Mouse (Mus musculus) embryo, embryonic 10.5 days (tissue): ENCODE measurements around the gene Rapgef4.

ENCODE experiments used
- DNase-seq: peaks from one replicate; pipeline ENCODE4 v3.0.0-alpha.2; 2015; ENCODE audit warnings: low spot score

Rapgef4 gene

GRCm38 (mm10) chr2:72149059-72149458 lies 168.0 kb downstream of the Rapgef4 start:
- peak; percentile 85 for DNase-seq

GRCm38 (mm10) chr2:72151792-72152554 lies 170.9 kb downstream of the Rapgef4 start:
- no peak for DNase-seq

- no peak for DNase-seq
Observed at GRCm38 (mm10) chr2:72152746-72153145, 171.7 kb downstream of the Rapgef4 start.

GRCm38 (mm10) chr2:72153851-72154250 lies 172.8 kb downstream of the Rapgef4 start:
- DNase-seq, result no peak

- no peak for DNase-seq
Observed at GRCm38 (mm10) chr2:72155102-72155773, 174.2 kb downstream of the Rapgef4 start.

- no peak for DNase-seq
Observed at GRCm38 (mm10) chr2:72156484-72156883, 175.4 kb downstream of the Rapgef4 start.

- DNase-seq, result no peak
Observed at GRCm38 (mm10) chr2:72157561-72157960, 176.5 kb downstream of the Rapgef4 start.

- no peak for DNase-seq
Observed at GRCm38 (mm10) chr2:72158045-72158444, 177.0 kb downstream of the Rapgef4 start.

GRCm38 (mm10) chr2:72158691-72159225 lies 177.7 kb downstream of the Rapgef4 start:
- no peak for DNase-seq

GRCm38 (mm10) chr2:72159281-72159680 lies 178.2 kb downstream of the Rapgef4 start:
- no peak for DNase-seq

GRCm38 (mm10) chr2:72165136-72165854 lies 184.3 kb downstream of the Rapgef4 start:
- no peak for DNase-seq

GRCm38 (mm10) chr2:72169451-72170100 lies 188.5 kb downstream of the Rapgef4 start:
- peak; percentile 32 for DNase-seq

- DNase-seq, result no peak
Observed at GRCm38 (mm10) chr2:72170546-72170945, 189.5 kb downstream of the Rapgef4 start.

GRCm38 (mm10) chr2:72171204-72171603 lies 190.2 kb downstream of the Rapgef4 start:
- no peak for DNase-seq

GRCm38 (mm10) chr2:72173010-72173409 lies 192.0 kb downstream of the Rapgef4 start:
- no peak for DNase-seq

- no peak for DNase-seq
Observed at GRCm38 (mm10) chr2:72173844-72174243, 192.8 kb downstream of the Rapgef4 start.

- DNase-seq, result no peak
Observed at GRCm38 (mm10) chr2:72175536-72175935, 194.5 kb downstream of the Rapgef4 start.

GRCm38 (mm10) chr2:72175971-72176370 lies 194.9 kb downstream of the Rapgef4 start:
- DNase-seq, result no peak

GRCm38 (mm10) chr2:72177214-72178023 lies 196.4 kb downstream of the Rapgef4 start:
- DNase-seq, result no peak

GRCm38 (mm10) chr2:72178025-72178424 lies 197.0 kb downstream of the Rapgef4 start:
- no peak for DNase-seq

GRCm38 (mm10) chr2:72178515-72178914 lies 197.5 kb downstream of the Rapgef4 start:
- no peak for DNase-seq
